Mouse (Mus musculus) kidney, adult 2 months (tissue): ENCODE measurements at regions not wholly inside any gene's neighbourhood (a gene's known extent, or its start where the extent isn't known, plus 50 kb on each side); places are given as distances from the start of the nearest gene placed in this dataset.
A peak's percentile ranks its signal among the peaks of the same experiment; 100 is the strongest.

Experiments used
- DNase-seq: peaks from one replicate; pipeline ENCODE4 v3.0.0; 2021
- H3K27ac ChIP-seq: fragments of 200-500 bp; 2 replicates; pipeline ENCODE4 v1.5.1; 2012; ENCODE audit warnings: low read depth, low read length, control low read depth, inconsistent platforms; ENCODE audit not compliant: insufficient read depth
- H3K27me3 ChIP-seq: fragments of 200-500 bp; replicated peaks from 2 replicates; pipeline ENCODE4 v1.6.1; 2012; ENCODE audit warnings: mild to moderate bottlenecking, moderate library complexity, low read length, inconsistent platforms; ENCODE audit not compliant: control insufficient read depth, insufficient read depth
- H3K36me3 ChIP-seq: fragments of 200-500 bp; 2 replicates; pipeline ENCODE4 v1.6.1; 2012; ENCODE audit warnings: mild to moderate bottlenecking, moderate library complexity, low read length, inconsistent platforms; ENCODE audit not compliant: control insufficient read depth, insufficient read depth
- H3K4me1 ChIP-seq: fragments of 200-500 bp; 2 replicates; pipeline ENCODE4 v1.6.1; 2011; ENCODE audit warnings: low read length; ENCODE audit not compliant: control insufficient read depth, insufficient read depth
- H3K4me3 ChIP-seq: fragments of 200-500 bp; 2 replicates; pipeline ENCODE4 v1.5.1; 2011; ENCODE audit warnings: mild to moderate bottlenecking, low read depth, low read length, control low read depth; ENCODE audit not compliant: insufficient read depth
- CTCF ChIP-seq: fragments of 200-500 bp; conservative IDR thresholded peaks from 2 replicates; pipeline ENCODE4 v1.5.1; 2011; ENCODE audit warnings: low read depth, mild to moderate bottlenecking, control low read depth, low read length, moderate library complexity, mixed read lengths; ENCODE audit not compliant: insufficient read depth, insufficient read length
- POLR2A ChIP-seq: fragments of 200-500 bp; IDR thresholded peaks from one replicate; pipeline ENCODE4 v1.6.1; 2011; ENCODE audit warnings: low read depth, low read length, control low read depth
- WGBS: fragments of 180-500 bp; shearing (Covaris S2); methylation state at CpG from one replicate; pipeline ENCODE4 v1.1.7; 2018; 5-methylcytosine and 5-hydroxymethylcytosine counted together

DNA sequence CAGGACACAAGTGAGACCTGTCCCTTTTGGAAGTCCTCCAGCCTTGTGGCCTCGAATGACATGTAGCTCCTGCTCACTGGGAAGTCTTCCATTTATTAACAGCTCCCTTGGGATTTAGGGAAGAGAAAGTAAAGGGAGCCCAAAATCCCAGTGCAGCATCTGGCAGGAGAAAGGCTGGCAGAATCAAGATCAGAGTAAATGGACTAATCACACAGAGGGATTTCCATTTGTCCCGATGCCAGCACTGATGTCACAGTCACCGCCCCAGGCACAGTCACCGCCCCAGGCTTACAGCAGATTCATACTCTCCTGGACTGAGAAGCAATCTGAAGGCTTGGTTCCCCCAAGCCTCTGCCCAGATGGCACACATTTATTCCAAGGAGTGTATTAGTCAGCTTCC lies 116.0 kb downstream of the Sec23ip start:
- Histone ChIP-seq H3K4me1 (no peaks in the 10 kb centered on the region), H3K36me3 (no peaks in the 10 kb centered on the region), H3K4me3 (no peak overlapping the region), H3K27me3 (no peaks in the 10 kb centered on the region), H3K27ac (no peak overlapping the region)
- TF ChIP-seq CTCF (no peak), POLR2A (no peak)
- 68% methylated on average over 4 of the region's 4 CpGs for WGBS
- DNase-seq, result peak; percentile 34

DNA sequence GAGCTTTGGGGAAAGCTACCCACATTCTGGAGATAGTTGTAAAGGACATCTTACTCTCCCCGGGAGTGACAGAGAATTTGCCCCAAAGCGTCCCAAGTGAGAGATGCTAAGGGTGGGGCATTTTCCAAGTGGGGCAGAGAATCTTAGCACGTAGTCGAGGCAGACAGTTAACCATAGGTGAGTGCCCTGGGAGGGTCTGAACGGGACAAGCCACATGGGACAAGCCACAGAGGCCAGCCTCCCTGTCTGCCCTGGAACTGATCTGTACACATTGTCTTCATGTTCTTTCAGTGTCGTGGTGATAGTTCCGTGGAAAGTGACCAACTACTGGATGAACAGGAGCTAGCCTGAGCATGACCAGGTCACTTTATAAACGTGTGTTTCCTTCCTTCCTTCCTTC lies 116.6 kb downstream of the Sec23ip start:
- Histone ChIP-seq H3K27ac (no peak overlapping the region), H3K27me3 (no peaks in the 10 kb centered on the region), H3K36me3 (no peaks in the 10 kb centered on the region), H3K4me3 (no peak overlapping the region), H3K4me1 (no peaks in the 10 kb centered on the region)
- 83% methylated on average over 8 of the region's 8 CpGs for WGBS
- no peak for TF ChIP-seq POLR2A
- TF ChIP-seq CTCF, result no peak
- no peak for DNase-seq

DNA sequence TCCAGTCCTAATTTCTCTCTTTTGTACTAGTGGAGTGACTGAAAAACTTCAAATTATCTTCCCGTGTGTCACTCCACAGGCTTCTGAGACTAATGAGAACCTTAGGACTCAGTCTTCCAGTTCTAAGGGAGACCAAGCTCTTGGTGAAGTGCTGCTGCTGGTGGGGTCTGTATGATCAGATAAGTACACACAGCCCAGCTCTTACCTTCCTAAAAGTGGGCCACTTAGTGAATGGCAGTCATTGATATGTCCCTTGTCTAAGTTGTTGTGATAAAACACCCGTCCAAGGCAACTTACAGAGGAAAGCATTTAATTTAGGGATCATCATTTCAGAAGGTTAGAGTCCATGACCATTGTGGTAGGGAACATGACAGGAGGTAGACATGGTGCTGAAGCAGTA lies 124.1 kb downstream of the Sec23ip start:
- no peak for DNase-seq
- Histone ChIP-seq H3K27me3 (no peaks in the 10 kb centered on the region), H3K36me3 (no peaks in the 10 kb centered on the region), H3K27ac (no peak overlapping the region), H3K4me3 (no peak overlapping the region), H3K4me1 (no peaks in the 10 kb centered on the region)
- 82% methylated on average over 2 of the region's 2 CpGs for WGBS
- TF ChIP-seq POLR2A (no peak), CTCF (no peak)

DNA sequence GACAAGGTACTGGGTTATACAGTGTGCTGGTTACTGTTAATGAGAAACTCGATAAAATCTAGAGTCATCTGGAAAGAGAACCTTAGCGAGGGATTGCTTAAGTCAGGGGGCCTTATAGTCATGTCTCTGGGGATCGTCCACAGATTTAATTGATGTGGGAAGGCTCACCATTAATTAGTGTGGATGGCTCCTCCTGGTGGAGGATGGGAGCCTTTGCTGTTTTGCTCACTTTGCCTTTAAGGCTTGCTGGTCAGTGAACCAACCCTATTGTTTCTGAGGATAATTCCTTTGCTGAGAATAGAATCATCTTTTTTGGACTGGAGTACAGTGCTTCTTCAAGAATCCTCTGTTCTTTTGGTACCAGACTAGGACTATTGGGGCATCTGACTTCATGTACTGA lies 139.3 kb downstream of the Sec23ip start:
- Histone ChIP-seq H3K36me3 (no peaks in the 10 kb centered on the region), H3K27ac (no peak overlapping the region), H3K4me1 (no peaks in the 10 kb centered on the region), H3K4me3 (no peak overlapping the region), H3K27me3 (no peaks in the 10 kb centered on the region)
- no peak for TF ChIP-seq POLR2A
- TF ChIP-seq CTCF, result no peak
- no peak for DNase-seq
- WGBS, result 58% methylated on average over 3 of the region's 3 CpGs

DNA sequence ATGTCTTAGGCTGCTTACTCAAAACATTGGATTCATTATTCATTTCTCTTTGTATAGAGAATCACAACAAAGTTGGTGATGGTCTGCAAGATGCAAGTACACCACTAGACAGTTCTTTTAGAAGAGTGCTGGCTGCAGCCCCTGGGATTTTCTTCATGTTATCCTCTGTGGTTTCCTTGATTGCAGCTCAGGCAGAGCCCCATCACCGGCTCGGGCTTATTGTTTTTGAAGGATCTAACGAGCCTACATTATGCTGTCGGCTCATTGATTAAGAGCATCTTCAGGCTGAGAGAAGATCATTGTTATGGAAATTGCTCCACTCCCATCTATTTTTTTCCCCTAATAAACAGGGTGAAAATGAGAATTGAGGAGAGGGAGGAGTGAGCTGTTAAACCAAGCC lies 140.8 kb downstream of the Sec23ip start:
- no peak for DNase-seq
- no peak overlapping the region for H3K27ac ChIP-seq
- TF ChIP-seq POLR2A (no peak), CTCF (no peak)
- H3K4me1 ChIP-seq, result no peaks in the 10 kb centered on the region
- H3K4me3 ChIP-seq, result no peak overlapping the region
- WGBS, result 70% methylated on average over 4 of the region's 4 CpGs
- H3K36me3 ChIP-seq, result no peaks in the 10 kb centered on the region
- no peaks in the 10 kb centered on the region for H3K27me3 ChIP-seq

DNA sequence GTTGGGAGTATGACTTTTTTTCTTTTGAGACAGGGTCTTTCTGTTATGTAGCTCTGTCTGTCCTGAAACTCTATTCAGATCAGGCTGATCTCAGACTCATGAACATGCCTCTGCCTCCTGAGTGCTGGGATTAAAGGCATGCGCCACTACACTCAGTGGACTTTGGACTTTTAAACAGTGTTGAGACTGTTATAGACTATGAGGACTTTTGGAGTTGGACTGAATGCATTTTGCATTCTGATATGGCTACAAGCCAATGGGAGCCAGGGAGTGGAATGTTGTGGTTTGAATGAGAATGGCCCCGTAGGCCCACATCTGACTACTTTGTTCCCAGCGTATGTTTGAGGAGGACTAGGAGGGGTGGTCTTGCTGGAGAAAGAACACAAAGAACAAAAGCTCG lies 165.4 kb downstream of the Sec23ip start:
- DNase-seq, result no peak
- H3K27ac ChIP-seq, result no peak overlapping the region
- WGBS, result 75% methylated on average over 4 of the region's 4 CpGs
- H3K4me3 ChIP-seq, result no peak overlapping the region
- TF ChIP-seq CTCF, result no peak
- TF ChIP-seq POLR2A, result no peak
- H3K36me3 ChIP-seq, result no peaks in the 10 kb centered on the region
- no peaks in the 10 kb centered on the region for H3K27me3 ChIP-seq
- H3K4me1 ChIP-seq, result no peaks in the 10 kb centered on the region

DNA sequence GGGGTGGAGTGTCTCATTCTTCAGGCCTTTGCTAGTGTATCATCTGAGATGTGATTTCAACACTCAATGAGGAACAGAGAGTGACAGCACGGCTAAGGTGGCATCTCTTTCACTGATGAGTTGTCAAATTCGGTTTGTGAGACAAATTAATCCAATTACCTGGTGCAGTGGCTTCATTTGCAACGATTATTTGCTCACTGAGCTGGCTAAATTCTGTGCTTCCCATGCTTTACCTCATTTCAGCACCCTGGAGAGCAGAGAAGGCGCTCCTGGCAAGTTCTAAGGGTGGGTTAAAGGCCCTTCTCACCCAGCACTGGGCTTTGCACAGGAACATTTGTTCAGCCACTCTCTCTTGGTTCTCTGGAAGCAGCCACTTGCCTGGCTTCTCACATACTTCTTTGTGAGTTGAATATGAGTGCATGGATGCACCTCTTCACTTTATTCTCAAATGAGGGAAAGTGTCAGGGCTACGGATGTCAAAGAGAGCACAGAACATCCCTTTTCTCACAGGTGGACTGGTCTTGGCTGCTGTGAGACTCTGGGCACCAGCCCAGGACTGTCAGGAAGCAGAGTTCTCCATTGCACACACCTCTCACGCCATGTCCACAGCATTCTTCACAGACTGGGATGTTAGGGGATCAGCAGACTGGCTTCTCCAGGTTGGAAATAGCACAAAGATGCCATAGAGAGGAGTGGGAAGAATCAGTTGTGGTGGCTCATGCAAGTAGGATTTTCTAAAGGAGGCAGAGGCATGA lies 193.4 kb downstream of the Sec23ip start:
- 35% methylated on average over 6 of the region's 6 CpGs for WGBS
- peak; percentile 2 for DNase-seq

DNA sequence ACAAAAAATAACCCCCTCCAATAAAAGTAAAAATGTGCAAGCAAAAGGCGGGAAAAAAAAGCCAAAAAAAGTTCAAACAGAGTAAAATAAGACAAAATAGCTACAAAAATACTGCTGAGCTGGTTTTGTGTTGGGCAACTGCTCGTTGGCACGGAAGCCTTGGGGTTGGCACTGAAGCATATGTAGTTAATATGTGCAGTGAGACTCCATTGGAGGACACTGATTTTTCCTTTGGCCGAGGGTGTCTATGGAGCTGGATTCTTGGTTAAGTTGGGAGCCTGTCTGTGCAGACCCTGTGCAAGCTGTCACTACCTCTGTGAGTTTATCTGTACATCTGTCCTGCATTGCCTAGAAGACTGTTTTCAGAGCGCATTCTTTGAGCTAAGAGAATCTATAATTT lies 215.8 kb downstream of the Sec23ip start:
- H3K36me3 ChIP-seq, result no peaks in the 10 kb centered on the region
- H3K4me1 ChIP-seq, result no peaks in the 10 kb centered on the region
- WGBS, result 87% methylated on average over 5 of the region's 5 CpGs
- no peak for DNase-seq
- no peak for TF ChIP-seq CTCF
- no peak for TF ChIP-seq POLR2A
- no peaks in the 10 kb centered on the region for H3K27me3 ChIP-seq
- H3K27ac ChIP-seq, result no peak overlapping the region
- no peak overlapping the region for H3K4me3 ChIP-seq

More for the DNA sequence above, 193.4 kb downstream of the Sec23ip start:
- no peak overlapping the region for H3K4me3 ChIP-seq
- no peaks in the 10 kb centered on the region for H3K4me1 ChIP-seq
- H3K27ac ChIP-seq, result no peak overlapping the region
- no peaks in the 10 kb centered on the region for H3K36me3 ChIP-seq
- H3K27me3 ChIP-seq, result no peaks in the 10 kb centered on the region
- no peak for TF ChIP-seq CTCF
- TF ChIP-seq POLR2A, result no peak
